Mouse (Mus musculus): ENCODE measurements around the gene Olfr353.

Olfr353 gene

GRCm38 (mm10) chr2:36892836-36893235 is at the start of gene Olfr353:
Gene Olfr353 (minus strand): TSS chr2:36892936.
- DNase-seq: no peak

- no peak for DNase-seq
Observed at GRCm38 (mm10) chr2:36936821-36937220, 44.1 kb upstream of the Olfr353 start, which contains the start of gene Olfr356. Gene Olfr356 (plus strand): TSS chr2:36937121.

GRCm38 (mm10) chr2:36928797-36929196 is 36.1 kb upstream of the Olfr353 start, which contains the start of gene Olfr355:
Gene Olfr355 (minus strand): TSS chr2:36928897.
- DNase-seq: no peak

- no peak for DNase-seq
Observed at GRCm38 (mm10) chr2:36905380-36905779, 12.6 kb upstream of the Olfr353 start, which contains the start of gene Olfr354. Gene Olfr354 (plus strand): TSS chr2:36905680.

- no peak for DNase-seq
Observed at GRCm38 (mm10) chr2:36897114-36897513, 4.4 kb upstream of the Olfr353 start.

GRCm38 (mm10) chr2:36868160-36868559 is 24.6 kb downstream of the Olfr353 start, which contains the start of gene Olfr352:
Gene Olfr352 (plus strand): TSS chr2:36868460.
- no peak for DNase-seq

GRCm38 (mm10) chr2:36862560-36862959 is 30.2 kb downstream of the Olfr353 start, which contains the start of gene Olfr351:
Gene Olfr351 (minus strand): TSS chr2:36862660.
- DNase-seq: no peak

- no peak for DNase-seq
Observed at GRCm38 (mm10) chr2:36846010-36846409, 46.7 kb downstream of the Olfr353 start, which contains the start of gene Olfr350. Gene Olfr350 (plus strand): TSS chr2:36846310.
